Mouse (Mus musculus) small intestine, adult 2 months (tissue): ENCODE data around the gene Eef2k.
A peak's percentile ranks its signal among the peaks of the same experiment; 100 is the strongest.

ENCODE experiments used
- CTCF ChIP-seq: fragments of 200-500 bp; IDR thresholded peaks from 2 replicates; pipeline ENCODE4 v1.5.1; 2012; ENCODE audit warnings: low read depth, mild to moderate bottlenecking, control low read depth, inconsistent platforms, low read length, moderate library complexity, mixed read lengths; ENCODE audit not compliant: insufficient replicate concordance, insufficient read length; ENCODE audit errors: extremely low read depth
- POLR2A ChIP-seq: fragments of 200-500 bp; IDR thresholded peaks from 2 replicates; pipeline ENCODE4 v1.6.1; 2012; ENCODE audit warnings: low read depth, mild to moderate bottlenecking, control low read depth, inconsistent platforms, low read length, moderate library complexity

DNA sequence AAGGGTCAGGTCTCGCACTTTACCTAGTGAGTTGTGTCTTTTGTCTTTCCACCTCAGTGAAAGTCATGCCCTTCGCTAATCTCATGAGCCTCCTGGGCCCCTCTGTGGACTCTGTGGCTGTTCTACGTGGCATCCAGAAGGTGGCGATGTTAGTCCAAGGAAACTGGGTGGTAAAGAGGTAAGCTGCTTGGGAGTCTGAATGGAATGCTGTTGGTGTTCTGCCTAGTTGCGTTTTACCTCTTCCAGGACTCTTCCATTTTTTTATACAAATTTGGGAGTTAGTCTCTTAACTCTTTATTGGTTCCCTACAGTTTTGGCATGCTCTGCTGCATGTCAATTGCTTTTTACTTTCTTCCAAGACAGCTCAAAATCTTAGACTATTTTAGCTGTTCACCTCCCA lies 92.1 kb downstream of the Eef2k start:
- TF ChIP-seq CTCF: peak; percentile 79; the same call in 1 of the 2 replicates
- TF ChIP-seq POLR2A: no peak
